Mouse (Mus musculus): ENCODE results near the gene Ube2j2.

GRCm38 (mm10) chr4:155944271-155944670, 640 bp downstream of the Ube2j2 start:
- TF ChIP-seq POLR2A (IDR thresholded peaks at IDR 0.05; ENCODE audit: insufficient read depth, low read depth, low read length): no peak
- no peak for TF ChIP-seq CTCF (IDR thresholded peaks at IDR 0.05; ENCODE audit: insufficient read depth, low read depth, low read length)
